Mouse (Mus musculus): ENCODE results near the gene 5330417C22Rik.
"Not testable (repeated sequence)": the region's sequence is repeated elsewhere in the genome, so short reads cannot be mapped to it uniquely, and the experiment has no call there.

Gene 5330417C22Rik

DNA sequence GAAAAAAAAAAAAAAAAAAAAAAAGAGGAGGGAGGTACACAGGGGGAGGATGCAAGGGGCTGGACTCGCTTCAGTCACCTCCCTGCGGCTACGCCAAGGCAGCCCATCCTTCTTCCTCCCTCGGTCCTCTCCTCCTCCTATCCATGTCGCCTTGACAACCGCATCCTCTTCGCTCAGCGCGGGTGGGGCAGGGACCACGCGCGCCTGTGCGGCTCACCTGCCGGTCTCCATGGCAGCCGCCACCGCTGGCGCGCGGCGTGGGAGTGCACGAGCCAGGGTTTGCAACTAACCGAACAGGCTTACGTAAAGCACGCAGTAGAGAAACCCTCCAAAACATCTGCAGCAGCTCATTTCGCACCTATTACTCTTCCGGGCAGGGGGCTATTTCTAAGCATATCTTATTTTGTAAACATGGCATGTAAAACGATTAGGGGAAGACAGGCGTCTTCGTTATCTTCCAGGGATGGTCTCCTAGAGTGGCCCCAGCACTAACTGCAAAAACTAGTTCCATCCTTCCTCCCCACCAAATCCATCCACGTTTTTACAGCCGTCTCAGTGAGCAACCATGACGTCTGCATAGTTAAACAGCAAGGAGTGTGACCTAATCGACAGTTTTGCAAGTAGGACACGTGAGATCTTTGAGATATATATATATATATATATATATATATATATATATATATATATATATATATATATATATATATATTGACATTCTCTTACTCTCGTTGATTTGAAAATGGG lies at the start of gene 5330417C22Rik:
Gene 5330417C22Rik, minus strand, starts transcription at position 20 of the 744 bp plus-strand sequence.
- DNase-seq (ENCODE audit: low read depth, low spot score), result peak; percentile 29

DNA sequence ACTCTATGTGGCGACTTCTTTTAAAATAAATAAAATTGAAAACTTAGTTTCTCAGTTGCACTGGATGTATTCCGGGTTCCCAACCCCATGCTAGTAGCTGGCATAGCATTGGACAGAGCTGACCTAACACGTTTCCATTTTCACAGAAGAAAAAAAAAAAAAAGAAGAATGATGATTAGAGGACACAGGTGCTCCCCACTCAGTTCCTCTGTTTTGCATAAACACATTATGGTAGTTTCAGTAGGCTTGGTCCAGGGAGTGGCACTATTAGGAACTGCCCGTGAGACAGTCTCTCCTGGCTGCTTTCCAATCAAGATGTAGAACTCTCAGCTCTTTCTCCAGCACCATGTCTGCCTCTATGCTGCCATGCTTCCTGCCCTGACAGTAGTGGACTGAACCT lies 48.2 kb upstream of the 5330417C22Rik start:
- no peak for DNase-seq (ENCODE audit: low read depth, low spot score)

DNA sequence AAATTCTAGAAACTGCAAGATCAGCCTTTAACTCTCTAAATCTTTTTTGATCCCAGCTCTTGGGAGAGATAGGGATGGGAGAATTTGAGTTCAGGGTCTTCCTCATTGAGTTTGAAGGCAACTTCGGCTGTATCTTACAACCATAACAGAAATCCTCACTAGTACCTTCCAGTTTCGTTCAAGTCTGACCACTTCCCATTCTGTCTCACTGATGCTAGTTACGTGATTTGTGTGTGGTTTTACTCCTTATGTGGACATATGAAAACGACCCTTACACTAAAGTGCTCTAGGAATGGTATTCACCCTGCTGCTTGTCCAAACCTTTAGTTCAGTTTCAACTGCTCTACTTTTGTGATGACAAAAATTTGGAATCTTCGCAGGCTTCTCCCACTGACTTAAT lies 37.7 kb upstream of the 5330417C22Rik start:
- DNase-seq (ENCODE audit: low read depth, low spot score), result no peak

DNA sequence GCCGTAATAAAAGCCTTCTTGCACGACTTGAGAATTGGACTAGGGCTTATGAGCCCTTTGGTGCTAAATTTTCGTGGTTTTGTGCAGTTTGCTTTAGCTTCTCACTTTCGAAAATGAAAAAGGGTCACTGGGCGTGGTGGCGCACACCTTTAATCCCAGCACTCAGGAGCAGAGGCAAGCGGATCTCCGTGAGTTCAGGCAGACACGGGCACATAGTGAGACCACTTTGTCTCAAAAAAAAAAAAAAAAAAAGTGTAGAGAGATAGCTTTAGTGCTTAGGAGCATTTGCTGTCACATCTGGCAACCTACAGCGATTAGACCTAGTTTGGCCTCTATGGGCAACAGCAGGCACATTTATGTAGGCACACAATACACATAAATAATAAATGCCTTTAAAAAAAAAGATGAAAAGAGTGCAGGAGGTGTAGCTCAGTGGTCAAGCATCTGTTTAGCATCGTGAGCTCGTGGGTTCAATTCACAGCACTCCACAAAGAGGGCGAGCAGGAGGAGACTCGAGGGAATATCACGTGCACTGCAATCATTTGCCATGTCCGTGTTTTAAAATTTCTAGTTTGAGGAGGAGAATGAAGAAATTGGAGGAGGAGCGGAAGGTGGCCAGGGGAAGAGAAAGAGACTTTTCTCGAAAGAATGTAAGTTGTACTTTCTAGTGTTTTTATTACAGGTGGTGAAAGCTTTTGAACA lies 36.1 kb upstream of the 5330417C22Rik start:
- DNase-seq (ENCODE audit: low read depth, low spot score), result no peak

DNA sequence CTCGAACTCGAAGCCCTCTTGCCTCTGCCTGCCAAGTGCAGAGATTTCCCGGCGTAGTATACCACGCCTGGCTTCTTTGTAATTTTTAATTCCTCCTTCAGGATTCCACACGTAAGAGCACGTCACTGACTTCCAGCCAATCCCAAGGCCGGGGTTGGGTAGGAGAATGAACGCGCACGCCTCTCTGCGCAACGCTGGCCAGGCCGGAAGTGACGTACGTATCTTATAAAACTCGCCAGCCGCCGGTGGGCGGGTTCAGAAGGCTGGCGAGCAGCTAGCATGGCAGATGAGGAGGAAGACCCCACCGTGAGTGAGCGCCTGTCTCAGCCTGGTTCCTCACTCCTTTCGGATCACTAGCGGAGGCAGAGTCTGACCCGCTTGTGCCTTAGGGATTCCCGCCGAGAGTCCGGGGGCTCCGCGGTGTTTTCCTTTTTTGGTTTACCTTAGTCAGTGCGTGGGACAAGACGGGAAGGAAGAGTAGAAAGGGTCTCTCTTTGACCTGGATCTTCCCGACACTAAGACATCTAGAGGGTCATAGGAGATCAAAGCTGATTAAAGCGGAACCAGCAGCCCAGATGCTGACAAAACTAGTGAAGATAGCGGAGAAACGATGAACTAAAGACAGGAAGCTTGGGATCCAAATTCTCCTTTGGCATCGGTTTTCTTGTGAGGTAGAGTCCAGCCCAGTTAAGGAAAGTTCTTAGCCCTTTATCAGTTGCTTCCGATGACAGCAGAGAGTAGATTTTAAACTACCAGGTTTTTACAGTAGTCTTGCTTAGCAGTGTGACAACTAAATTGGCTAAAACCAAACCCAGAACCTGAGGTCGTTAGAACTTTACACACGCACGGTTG lies 35.3 kb upstream of the 5330417C22Rik start, which contains the start of gene Taf13:
Gene Taf13, plus strand, starts transcription at position 256 of the 852 bp plus-strand sequence.
- peak; percentile 95 for DNase-seq (ENCODE audit: low read depth, low spot score)

DNA sequence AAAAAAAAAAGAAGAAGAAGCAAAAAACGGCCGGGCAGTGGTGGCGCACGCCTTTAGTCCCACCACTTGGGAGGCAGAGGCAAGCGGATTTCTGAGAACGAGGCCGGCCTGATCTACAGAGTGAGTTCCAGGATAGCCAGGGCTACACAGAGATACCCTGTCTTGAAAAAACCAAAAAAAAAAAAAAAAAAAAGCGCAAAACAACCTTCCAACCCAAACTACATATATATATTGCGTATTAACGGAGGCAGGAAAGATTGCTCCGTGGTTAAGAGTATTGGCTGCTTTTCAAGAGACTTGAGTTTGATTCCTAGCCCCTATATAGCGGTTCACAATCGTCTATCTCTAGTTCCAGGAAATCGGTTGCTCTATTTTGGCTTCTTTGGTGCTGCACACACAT lies 34.5 kb upstream of the 5330417C22Rik start:
- DNase-seq (ENCODE audit: low read depth, low spot score), result no peak

DNA sequence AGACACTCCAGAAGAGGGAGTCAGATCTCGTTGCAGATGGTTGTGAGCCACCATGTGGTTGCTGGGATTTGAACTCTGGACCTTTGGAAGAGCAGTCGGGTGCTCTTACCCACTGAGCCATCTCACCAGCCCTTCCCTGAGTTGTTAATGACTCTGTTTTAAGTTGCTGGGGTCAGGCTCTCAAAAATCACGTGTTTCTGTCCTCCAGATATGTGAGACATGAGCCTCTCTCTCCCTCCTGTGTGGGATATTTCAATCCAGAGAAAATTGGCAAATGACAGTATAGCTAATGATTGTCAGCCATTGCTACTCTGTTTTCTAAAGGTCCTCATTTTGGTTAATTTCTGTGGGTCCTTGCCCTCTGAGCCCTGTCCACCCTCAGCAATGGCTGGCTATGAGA lies 33.3 kb upstream of the 5330417C22Rik start:
- DNase-seq (ENCODE audit: low read depth, low spot score), result not testable (repeated sequence)

DNA sequence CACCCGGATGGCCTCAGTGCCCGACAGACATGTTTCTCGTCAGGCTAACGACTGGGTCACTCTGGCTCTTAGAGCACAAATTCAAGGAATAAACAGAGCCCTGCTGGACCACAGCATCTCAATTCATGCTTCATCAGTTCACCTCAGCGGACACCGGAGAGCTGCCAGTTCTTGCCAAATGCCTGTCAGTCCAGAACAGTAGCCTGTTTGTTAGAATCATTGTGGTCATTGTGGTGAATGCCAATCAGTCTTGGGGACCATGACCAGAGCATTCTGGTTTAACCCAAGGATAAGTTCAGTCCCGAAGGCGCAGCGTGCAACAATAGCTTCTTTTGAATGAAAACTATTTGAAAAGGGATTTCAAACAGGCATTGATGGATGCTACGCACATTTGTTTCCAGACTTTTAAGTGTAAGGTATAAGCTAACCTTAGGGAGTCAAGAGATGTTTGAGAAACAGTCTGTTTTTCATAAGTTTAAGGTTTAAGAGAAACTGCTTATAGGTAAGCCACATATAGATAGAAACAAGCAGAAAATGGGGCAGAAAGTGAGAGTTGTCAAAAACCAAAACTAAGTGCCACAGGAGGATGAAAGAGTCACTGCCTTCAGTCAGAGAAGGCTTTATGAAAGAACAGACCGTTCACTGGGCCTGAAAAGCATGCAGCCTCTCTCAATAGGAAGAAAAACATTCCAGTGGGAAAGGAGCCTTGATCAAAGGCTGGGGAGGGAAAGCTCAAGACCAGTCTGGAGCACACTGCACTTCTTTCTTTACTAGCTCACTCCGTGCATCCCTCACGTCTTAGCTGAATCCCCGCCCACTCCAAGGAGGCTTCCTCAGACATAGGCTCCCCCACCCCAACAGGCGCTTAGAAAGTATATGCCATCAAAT lies 31.9 kb upstream of the 5330417C22Rik start:
- no peak for DNase-seq (ENCODE audit: low read depth, low spot score)

DNA sequence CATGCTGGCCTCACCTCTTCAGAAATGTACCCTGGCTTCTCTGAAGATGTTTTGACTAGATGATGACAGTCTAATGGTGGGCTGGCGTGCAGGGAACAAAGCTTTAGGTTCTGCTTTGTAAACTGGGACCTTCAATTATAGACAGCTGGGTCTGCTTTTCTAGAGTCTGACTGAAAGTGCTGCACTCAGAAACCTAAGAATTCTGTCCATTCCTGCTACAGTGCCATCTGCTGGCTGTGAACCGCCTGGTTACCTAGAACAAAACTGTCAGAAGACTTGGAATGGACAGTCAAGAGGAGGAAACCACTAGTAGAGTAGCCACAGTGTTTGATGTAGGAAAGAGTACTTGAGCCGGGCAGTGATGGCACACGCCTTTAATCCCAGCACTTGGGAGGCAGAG lies 27.0 kb upstream of the 5330417C22Rik start:
- DNase-seq (ENCODE audit: low read depth, low spot score), result peak; percentile 71

DNA sequence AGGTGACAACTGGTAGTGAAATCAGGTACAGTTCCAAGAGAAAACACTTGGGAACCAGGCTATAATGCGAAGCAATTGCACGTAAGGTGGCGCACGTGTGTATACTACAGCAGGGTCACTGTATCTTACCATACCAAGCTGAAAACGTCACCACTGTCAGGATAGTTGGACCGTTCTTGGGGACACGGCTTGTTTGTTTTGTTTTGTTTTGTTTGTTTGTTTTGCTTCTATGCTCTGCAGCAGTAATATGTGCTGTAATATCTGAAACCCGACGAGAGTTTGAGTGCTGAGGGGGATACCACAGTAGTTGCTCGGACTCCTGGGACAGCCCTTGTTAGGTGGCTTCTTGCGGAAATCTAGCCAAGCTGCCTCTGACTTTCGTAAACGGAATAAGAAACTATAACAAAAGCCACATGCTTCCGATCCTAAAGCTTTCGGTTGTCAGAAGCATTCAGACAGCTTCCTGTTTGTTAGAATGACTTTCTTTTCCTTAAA lies 26.5 kb upstream of the 5330417C22Rik start:
- no peak for DNase-seq (ENCODE audit: low read depth, low spot score)

DNA sequence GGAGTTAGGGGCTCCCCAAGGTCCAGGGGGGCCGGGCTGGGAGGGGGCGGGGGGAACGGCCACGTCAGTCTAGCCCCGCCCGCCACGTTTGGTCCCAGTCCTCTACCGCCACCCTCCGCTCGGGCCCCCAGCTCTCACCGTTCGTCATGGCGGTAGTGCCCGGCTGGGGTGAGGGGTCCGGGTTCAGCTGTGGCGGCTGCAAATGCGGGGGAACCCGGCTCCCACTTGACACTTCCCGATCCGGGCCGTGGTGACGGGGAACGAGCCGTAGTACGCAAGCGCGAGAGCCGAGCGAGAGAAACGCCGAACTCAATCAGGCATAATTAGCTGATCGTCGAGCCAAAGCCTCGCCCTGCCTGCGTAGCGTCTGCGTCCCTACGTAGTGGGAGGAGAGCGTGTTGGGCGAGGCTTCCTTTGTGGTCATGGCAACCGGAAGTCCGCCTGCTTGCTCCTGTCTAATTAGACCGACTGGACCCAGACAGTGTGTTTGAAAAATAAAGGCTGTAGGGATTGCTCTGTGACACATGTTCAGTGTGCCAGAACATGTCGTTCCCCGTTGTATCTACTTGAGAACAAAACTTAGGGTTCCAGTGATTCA lies 25.9 kb upstream of the 5330417C22Rik start, which contains the start of gene Tmem167b:
Gene Tmem167b, minus strand, starts transcription at position 334 of the 598 bp plus-strand sequence.
- DNase-seq (ENCODE audit: low read depth, low spot score), result peak; percentile 98

DNA sequence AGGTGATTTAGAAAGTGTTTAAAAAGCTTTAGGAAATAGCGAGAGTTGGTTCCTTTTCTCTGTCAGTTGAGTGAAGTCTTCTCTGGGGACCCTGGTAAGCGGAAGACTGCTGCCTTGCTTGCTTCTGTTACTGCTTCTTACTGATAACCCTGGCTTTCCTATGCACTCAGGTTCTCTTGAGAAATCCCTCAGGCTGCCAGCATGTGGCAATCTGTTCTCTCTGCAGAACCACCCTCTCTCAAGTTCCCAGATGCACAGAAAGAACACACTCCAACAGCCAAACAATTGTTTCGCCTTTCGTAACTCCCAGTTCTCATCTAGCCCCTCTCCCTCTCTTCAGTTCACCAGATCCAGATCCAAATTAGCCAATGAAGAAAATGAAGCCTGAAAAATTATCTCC lies 21.6 kb upstream of the 5330417C22Rik start:
- no peak for DNase-seq (ENCODE audit: low read depth, low spot score)

DNA sequence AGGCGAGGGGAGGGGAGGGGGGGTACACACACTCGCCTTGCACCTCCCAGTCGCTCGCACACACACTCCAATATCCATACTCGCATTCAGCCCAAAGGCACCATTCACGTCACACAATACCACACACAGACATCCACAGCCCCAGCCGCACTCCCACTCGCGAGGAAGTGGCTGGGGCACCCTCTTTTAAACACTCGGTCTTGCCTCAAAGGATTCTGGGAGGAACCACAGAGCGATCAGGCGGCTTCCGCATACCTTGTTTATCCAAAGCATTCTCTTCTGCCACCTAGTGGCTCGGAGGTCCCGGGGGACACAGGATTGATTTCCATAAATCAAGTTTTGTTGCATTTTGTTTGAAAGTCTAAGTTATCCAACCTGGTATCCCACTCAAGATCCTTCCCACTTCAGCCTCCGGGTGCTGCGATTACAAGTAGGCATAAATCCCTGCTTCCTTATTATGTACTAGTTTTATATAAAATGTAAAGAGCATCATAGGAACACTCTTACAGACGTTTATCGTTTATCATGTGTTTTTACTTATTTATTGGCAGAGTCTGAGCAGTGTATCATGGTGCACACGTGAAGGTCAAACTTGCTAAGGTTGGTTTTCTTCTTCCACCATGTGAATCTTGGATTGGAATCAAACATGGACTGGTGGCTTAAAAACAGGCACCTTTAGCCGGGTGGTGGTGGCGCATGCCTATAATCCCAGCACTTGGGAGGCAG lies 18.4 kb upstream of the 5330417C22Rik start:
- peak; percentile 96 for DNase-seq (ENCODE audit: low read depth, low spot score)

DNA sequence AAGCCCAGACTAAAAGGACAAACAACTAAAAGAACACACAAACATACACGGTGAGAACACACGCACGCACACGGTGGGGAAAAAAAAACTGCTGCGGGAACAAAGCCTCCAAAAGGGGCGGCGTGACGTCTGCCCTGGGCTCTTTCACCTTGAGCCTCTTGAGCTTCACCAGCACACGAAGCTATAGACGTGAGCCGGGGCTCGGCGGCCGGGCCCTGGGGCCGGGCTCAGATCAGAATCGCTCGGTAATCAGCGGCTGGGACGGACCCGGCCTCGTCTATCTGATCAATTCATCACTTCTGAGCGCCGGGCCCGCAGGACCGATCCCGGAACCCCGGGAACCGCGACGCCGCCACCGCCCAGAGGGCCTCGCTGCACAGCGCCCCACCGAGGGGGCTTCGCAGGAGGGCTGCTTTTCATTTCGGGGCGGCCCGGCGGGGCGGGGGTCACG lies 17.8 kb upstream of the 5330417C22Rik start:
- DNase-seq (ENCODE audit: low read depth, low spot score), result no peak

DNA sequence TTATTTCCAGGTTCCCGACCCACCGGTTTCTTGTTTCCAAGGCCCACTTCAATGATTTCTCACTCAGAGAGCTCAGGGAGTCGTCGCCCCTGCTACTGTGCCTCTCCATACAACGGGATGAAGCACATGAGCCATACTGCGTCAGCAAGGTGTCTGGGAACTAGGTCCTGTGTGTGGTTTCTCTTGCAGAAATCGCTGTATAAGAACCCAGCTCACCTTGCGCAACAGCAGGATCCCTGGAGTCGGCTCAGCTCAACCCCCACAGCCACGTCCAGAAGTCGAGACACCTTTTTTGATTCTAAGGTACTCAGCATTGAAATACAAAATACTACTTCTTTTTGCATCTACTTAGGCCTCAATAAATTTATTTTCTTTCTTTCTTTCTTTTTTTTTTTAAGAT lies 6.0 kb upstream of the 5330417C22Rik start:
- no peak for DNase-seq (ENCODE audit: low read depth, low spot score)

DNA sequence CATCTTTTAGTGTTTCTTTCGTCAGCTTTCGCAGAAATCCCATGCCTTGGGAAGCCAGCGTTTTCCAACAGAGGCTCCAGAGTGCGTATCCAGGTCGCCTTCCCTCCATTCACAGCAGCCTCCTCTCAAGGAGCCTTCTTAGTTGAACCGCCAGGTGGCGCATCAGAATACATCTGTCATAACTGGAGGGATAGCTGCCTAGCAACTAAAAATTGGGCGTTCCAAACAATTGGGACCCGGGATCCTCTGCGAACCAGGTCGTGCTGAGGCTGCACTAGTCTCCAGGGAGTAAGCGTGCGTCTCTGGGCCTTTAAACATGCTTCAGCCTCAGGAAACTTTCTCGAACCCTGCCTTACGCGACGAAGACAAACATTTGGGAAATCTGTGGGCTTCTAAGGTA lies 967 bp upstream of the 5330417C22Rik start:
- DNase-seq (ENCODE audit: low read depth, low spot score), result peak; percentile 83

DNA sequence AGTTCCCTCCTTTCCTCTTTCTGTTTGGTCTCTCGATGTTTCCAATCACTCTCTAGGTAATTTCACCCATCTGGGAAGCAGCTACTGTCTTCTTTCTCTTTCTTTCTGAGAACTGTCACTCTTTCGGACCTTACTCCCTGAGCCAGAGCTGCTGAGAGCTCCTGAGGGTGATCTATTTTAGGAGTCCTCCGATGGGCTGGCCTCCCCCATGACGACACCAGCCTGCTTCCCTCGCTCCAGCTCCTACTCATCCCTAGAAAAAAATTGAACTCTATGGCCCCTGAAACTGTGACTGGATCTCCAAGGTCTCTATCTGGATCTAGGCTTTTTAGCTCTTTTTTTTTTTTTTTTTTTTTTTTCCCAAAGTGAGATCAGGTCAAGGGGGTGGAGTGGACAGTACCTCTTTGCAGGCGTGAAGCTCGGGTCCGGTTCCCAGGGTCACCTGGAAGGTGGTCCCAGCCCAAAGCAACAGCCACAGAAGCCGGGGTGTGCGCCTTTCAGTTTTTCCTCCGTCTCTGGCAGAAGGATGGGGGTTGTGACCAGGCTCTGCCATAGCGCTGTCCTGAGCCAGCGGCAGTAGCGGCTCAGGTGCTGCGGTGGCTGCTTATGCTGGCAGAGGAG lies 330 bp downstream of the 5330417C22Rik start:
- no peak for DNase-seq (ENCODE audit: low read depth, low spot score)

DNA sequence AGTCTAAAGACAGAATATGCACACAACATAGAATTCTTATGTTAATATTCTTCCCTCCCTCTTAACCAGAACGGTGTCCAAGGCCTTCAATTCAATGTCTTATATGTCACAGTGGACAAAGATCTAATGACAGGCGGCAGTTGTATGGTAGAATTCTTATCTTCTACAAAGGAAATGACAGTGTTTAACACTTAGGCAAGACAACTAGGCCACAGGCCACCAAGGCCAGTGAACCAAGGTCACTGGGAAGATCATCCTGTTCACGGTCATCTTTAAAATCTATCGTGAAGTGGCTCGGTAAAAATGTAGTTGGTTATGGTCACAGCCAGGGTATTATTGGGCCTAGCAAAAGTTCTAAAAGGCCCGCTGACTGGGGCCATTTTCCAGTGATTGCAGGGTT lies 2.4 kb downstream of the 5330417C22Rik start, which contains the start of gene 1700013F07Rik:
Gene 1700013F07Rik, plus strand, starts transcription at position 200 of the 400 bp plus-strand sequence.
- DNase-seq (ENCODE audit: low read depth, low spot score), result no peak
